Mouse (Mus musculus) C2C12 (cell line): ENCODE results near the gene Pcnx2. TPM values are rescaled to one million over a fixed set of nuclear protein-coding genes. Genes with fewer than 3 reads are reported as not detected.

Experiments used
- H3K27me3 ChIP-seq: one replicate; pipeline ENCODE4 v1.6.1; 2011; ENCODE audit not compliant: control insufficient read depth, insufficient read depth, insufficient read length
- H3K36me3 ChIP-seq: one replicate; pipeline ENCODE4 v1.6.1; 2011; ENCODE audit not compliant: control insufficient read depth, insufficient read depth
- H3K4me3 ChIP-seq: one replicate; pipeline ENCODE4 v1.5.1; 2011; ENCODE audit warnings: mild to moderate bottlenecking, control low read depth; ENCODE audit not compliant: poor library complexity, insufficient read depth, severe bottlenecking
- H3K79me2 ChIP-seq: one replicate; pipeline ENCODE4 v1.6.1; 2011; ENCODE audit not compliant: control insufficient read depth, insufficient read depth
- H3K79me3 ChIP-seq: one replicate; pipeline ENCODE4 v1.6.1; 2011; ENCODE audit warnings: low read depth, control low read depth
- H3ac ChIP-seq: one replicate; pipeline ENCODE3; 2011; ENCODE audit warnings: low read depth; ENCODE audit not compliant: control insufficient read depth, insufficient read length
- CEBPB ChIP-seq: IDR thresholded peaks from one replicate; pipeline ENCODE4 v1.6.1; 2011; ENCODE audit warnings: low read depth, mild to moderate bottlenecking, control low read depth, moderate library complexity
- CTCF ChIP-seq: IDR thresholded peaks from one replicate; pipeline ENCODE4 v1.5.1; 2011; ENCODE audit not compliant: control insufficient read depth, insufficient read depth, insufficient read length
- FOSL1 ChIP-seq: IDR thresholded peaks from one replicate; pipeline ENCODE4 v1.8.0; 2011; ENCODE audit warnings: mild to moderate bottlenecking, low read length; ENCODE audit not compliant: poor library complexity, insufficient read depth, severe bottlenecking
- MAX ChIP-seq: IDR thresholded peaks from one replicate; pipeline ENCODE4 v1.6.1; 2011; ENCODE audit warnings: mild to moderate bottlenecking, control low read depth
- MYOD1 ChIP-seq: IDR thresholded peaks from one replicate; pipeline ENCODE4 v1.6.1; 2011; ENCODE audit warnings: low read depth; ENCODE audit not compliant: control insufficient read depth, insufficient read length
- MYOG ChIP-seq: IDR thresholded peaks from one replicate; pipeline ENCODE4 v1.6.1; 2011; ENCODE audit not compliant: control insufficient read depth, insufficient read length; ENCODE audit errors: extremely low read depth
- USF1 ChIP-seq: IDR thresholded peaks from one replicate; pipeline ENCODE4 v1.6.1; 2011; ENCODE audit warnings: low read depth, mild to moderate bottlenecking, control low read depth, moderate library complexity
- polyA plus RNA-seq: library from polyadenylated mRNA; unstranded; fragments of >200 nt; fragmentation: generic; extraction: Trizol; gene quantifications from one replicate; pipeline ENCODE4 v1.2.1, GENCODE M21; 2012; ENCODE audit warnings: missing spikeins

The Pcnx2 gene
- polyA plus RNA-seq, 1 experiment = not detected

- Histone ChIP-seq H3K36me3 (no peaks in the 10 kb centered on the region), H3K27me3 (peaks cover 13% of the 10 kb centered on the region), H3K79me3 (no peaks in the 10 kb centered on the region), H3K4me3 (no peak overlapping the region), H3ac (no peak overlapping the region), H3K79me2 (no peaks in the 10 kb centered on the region)
- TF ChIP-seq MYOD1 = no peak
- TF ChIP-seq MAX = no peak
- TF ChIP-seq CEBPB = no peak
- no peak for TF ChIP-seq CTCF
- TF ChIP-seq FOSL1 = no peak
- TF ChIP-seq MYOG = no peak
- no peak for TF ChIP-seq USF1
Measured at GRCm38 (mm10) chr8:125726986-125727385, 171.1 kb downstream of the Pcnx2 start.

- H3ac ChIP-seq = no peak overlapping the region
Measured at GRCm38 (mm10) chr8:125726143-125726542, 172.0 kb downstream of the Pcnx2 start.

GRCm38 (mm10) chr8:125725037-125725820 lies 172.9 kb downstream of the Pcnx2 start:
- Histone ChIP-seq H3K4me3 (no peak overlapping the region), H3K79me2 (no peaks in the 10 kb centered on the region), H3K36me3 (no peaks in the 10 kb centered on the region), H3K27me3 (peaks cover 4% of the 10 kb centered on the region), H3ac (no peak overlapping the region), H3K79me3 (no peaks in the 10 kb centered on the region)
- TF ChIP-seq MYOD1 = no peak
- no peak for TF ChIP-seq FOSL1
- TF ChIP-seq MYOG = no peak
- no peak for TF ChIP-seq CTCF
- no peak for TF ChIP-seq MAX
- no peak for TF ChIP-seq USF1
- TF ChIP-seq CEBPB = no peak

More at GRCm38 (mm10) chr8:125726143-125726542, 172.0 kb downstream of the Pcnx2 start:
- Histone ChIP-seq H3K4me3 (no peak overlapping the region), H3K79me3 (no peaks in the 10 kb centered on the region), H3K79me2 (no peaks in the 10 kb centered on the region), H3K36me3 (no peaks in the 10 kb centered on the region), H3K27me3 (peaks cover 12% of the 10 kb centered on the region)
- TF ChIP-seq CEBPB (no peak), MAX (no peak), CTCF (no peak), MYOG (no peak), MYOD1 (no peak), USF1 (no peak), FOSL1 (no peak)

GRCm38 (mm10) chr8:125723437-125723836 lies 174.7 kb downstream of the Pcnx2 start:
- no peaks in the 10 kb centered on the region for H3K79me3 ChIP-seq
- H3K4me3 ChIP-seq = no peak overlapping the region

GRCm38 (mm10) chr8:125722675-125723074 lies 175.4 kb downstream of the Pcnx2 start:
- no peaks in the 10 kb centered on the region for H3K36me3 ChIP-seq
- H3K27me3 ChIP-seq = no peaks in the 10 kb centered on the region
- H3K79me2 ChIP-seq = no peaks in the 10 kb centered on the region
- H3ac ChIP-seq = no peak overlapping the region
- no peaks in the 10 kb centered on the region for H3K79me3 ChIP-seq
- H3K4me3 ChIP-seq = no peak overlapping the region
- TF ChIP-seq MYOD1 = no peak
- no peak for TF ChIP-seq FOSL1

More at GRCm38 (mm10) chr8:125723437-125723836, 174.7 kb downstream of the Pcnx2 start:
- Histone ChIP-seq H3K36me3 (no peaks in the 10 kb centered on the region), H3K79me2 (no peaks in the 10 kb centered on the region), H3ac (no peak overlapping the region), H3K27me3 (no peaks in the 10 kb centered on the region)
- TF ChIP-seq MYOD1 = no peak
- TF ChIP-seq USF1 = no peak
- TF ChIP-seq CTCF = no peak
- TF ChIP-seq CEBPB = no peak
- TF ChIP-seq FOSL1 = no peak
- no peak for TF ChIP-seq MYOG
- TF ChIP-seq MAX = no peak

- Histone ChIP-seq H3K79me2 (no peaks in the 10 kb centered on the region), H3K36me3 (no peaks in the 10 kb centered on the region), H3K4me3 (no peak overlapping the region), H3K27me3 (no peaks in the 10 kb centered on the region), H3K79me3 (no peaks in the 10 kb centered on the region), H3ac (no peak overlapping the region)
- TF ChIP-seq CTCF = no peak
- no peak for TF ChIP-seq CEBPB
- TF ChIP-seq MAX = no peak
- no peak for TF ChIP-seq MYOG
- no peak for TF ChIP-seq MYOD1
- TF ChIP-seq USF1 = no peak
- TF ChIP-seq FOSL1 = no peak
Measured at GRCm38 (mm10) chr8:125718914-125719313, 179.2 kb downstream of the Pcnx2 start.
